Mouse (Mus musculus) heart, embryonic 13.5 days (tissue): ENCODE measurements around the gene Parva. TPM values are rescaled to one million over a fixed set of nuclear protein-coding genes. Genes with fewer than 3 reads are reported as not detected.

Experiments
- ATAC-seq: fragments of 200-750 bp; cut with Nextera tagmentation; 2 replicates; pipeline ENCODE4 v1.8.0; 2017; ENCODE audit warnings: moderate TSS enrichment; ENCODE audit not compliant: insufficient number of reproducible peaks, low FRiP score, low TSS enrichment; ENCODE audit errors: extremely low read depth
- H3K27ac ChIP-seq: fragments of 300-500 bp; sonication (generic); replicated peaks from 2 replicates; pipeline ENCODE4 v1.5.1; 2015; ENCODE audit warnings: moderate library complexity, mild to moderate bottlenecking, inconsistent platforms
- H3K27me3 ChIP-seq: fragments of 300-500 bp; sonication (generic); replicated peaks from 2 replicates; pipeline ENCODE4 v1.6.1; 2015; ENCODE audit warnings: mild to moderate bottlenecking, inconsistent platforms
- H3K36me3 ChIP-seq: fragments of 300-500 bp; sonication (generic); 2 replicates; pipeline ENCODE4 v1.6.1; 2015; ENCODE audit warnings: mild to moderate bottlenecking, inconsistent platforms
- H3K4me1 ChIP-seq: fragments of 300-500 bp; sonication (generic); 2 replicates; pipeline ENCODE4 v1.6.1; 2015; ENCODE audit warnings: inconsistent platforms
- H3K4me2 ChIP-seq: fragments of 300-500 bp; sonication (generic); 2 replicates; pipeline ENCODE4 v1.6.1; 2015; ENCODE audit warnings: inconsistent platforms, mild to moderate bottlenecking, moderate library complexity
- H3K4me3 ChIP-seq: fragments of 300-500 bp; sonication (generic); 2 replicates; pipeline ENCODE4 v1.5.1; 2015; ENCODE audit warnings: moderate library complexity, mild to moderate bottlenecking, inconsistent platforms
- H3K9ac ChIP-seq: fragments of 300-500 bp; sonication (generic); 2 replicates; pipeline ENCODE4 v1.6.1; 2015; ENCODE audit warnings: inconsistent platforms, mild to moderate bottlenecking, moderate library complexity
- H3K9me3 ChIP-seq: fragments of 300-500 bp; sonication (generic); 2 replicates; pipeline ENCODE4 v1.6.1; 2016; ENCODE audit warnings: inconsistent platforms
- WGBS: fragments of 180-500 bp; shearing (Covaris S2); methylation state at CpG from one replicate; pipeline ENCODE4 v1.1.7; 2015; ENCODE audit warnings: mixed read lengths; 5-methylcytosine and 5-hydroxymethylcytosine counted together
- polyA plus RNA-seq: library from polyadenylated mRNA; unstranded; fragments of >200 nt; fragmentation: Nextera tagmentation; extraction: Ambion mirVana; gene quantifications from 2 replicates; pipeline ENCODE4 v1.2.1, GENCODE M21; 2015

Parva gene
- polyA plus RNA-seq, 1 experiment from 2014 or later = 83.7 TPM

- Histone ChIP-seq H3K4me1 (peaks cover 62% of the 10 kb centered on the region), H3K9me3 (no peaks in the 10 kb centered on the region), H3K27me3 (no peaks in the 10 kb centered on the region), H3K27ac (peak overlapping the region; percentile 17; the same call in 1 of the 2 replicates), H3K4me3 (no peak overlapping the region), H3K36me3 (no peaks in the 10 kb centered on the region), H3K4me2 (no peak overlapping the region), H3K9ac (peak overlapping the region; percentile 1; the same call in 1 of the 2 replicates)
- ATAC-seq = no peak
- 61% methylated on average over 9 of the region's 9 CpGs for WGBS
These were observed 45.5 kb downstream of the Parva start for GRCm38 (mm10) chr7:112472708-112473281.

- Histone ChIP-seq H3K4me3 (no peak overlapping the region), H3K4me2 (peak overlapping the region; percentile 30), H3K9me3 (no peaks in the 10 kb centered on the region), H3K36me3 (no peaks in the 10 kb centered on the region), H3K27ac (peak overlapping the region; percentile 59), H3K9ac (peak overlapping the region; percentile 50; the same call in 1 of the 2 replicates), H3K27me3 (no peaks in the 10 kb centered on the region), H3K4me1 (peaks cover 62% of the 10 kb centered on the region)
- ATAC-seq = no peak
- 30% methylated on average over 14 of the region's 14 CpGs for WGBS
These were observed 46.5 kb downstream of the Parva start for GRCm38 (mm10) chr7:112473649-112474435.

GRCm38 (mm10) chr7:112479116-112479515 is 51.8 kb downstream of the Parva start:
- Histone ChIP-seq H3K4me3 (no peak overlapping the region), H3K27ac (peak overlapping the region; percentile 55), H3K4me1 (peaks cover 50% of the 10 kb centered on the region), H3K9me3 (no peaks in the 10 kb centered on the region), H3K27me3 (no peaks in the 10 kb centered on the region), H3K36me3 (no peaks in the 10 kb centered on the region), H3K9ac (no peak overlapping the region), H3K4me2 (no peak overlapping the region)
- WGBS = 38% methylated on average over 6 of the region's 6 CpGs
- no peak for ATAC-seq

GRCm38 (mm10) chr7:112481031-112481430 is 53.7 kb downstream of the Parva start:
- 77% methylated on average over 1 of the region's 1 CpGs for whole genome bisulfite sequencing
- Histone ChIP-seq H3K4me2 (no peak overlapping the region), H3K27me3 (no peaks in the 10 kb centered on the region), H3K4me1 (peaks cover 44% of the 10 kb centered on the region), H3K4me3 (no peak overlapping the region), H3K36me3 (0 out of 2 replicates have a peak, but pooled peaks cover 4% of the 10 kb centered on the region), H3K9me3 (no peaks in the 10 kb centered on the region), H3K27ac (no peak overlapping the region), H3K9ac (no peak overlapping the region)
- no peak for ATAC-seq

GRCm38 (mm10) chr7:112482572-112482971 is 55.3 kb downstream of the Parva start:
- H3K4me1 ChIP-seq = peaks cover 44% of the 10 kb centered on the region
- H3K36me3 ChIP-seq = peaks cover 12% of the 10 kb centered on the region; the same call in 1 of the 2 replicates
- no peak overlapping the region for H3K9ac ChIP-seq
- H3K27ac ChIP-seq = peak overlapping the region; percentile 45; the same call in 1 of the 2 replicates
- H3K4me3 ChIP-seq = no peak overlapping the region
- WGBS = 87% methylated on average over 7 of the region's 7 CpGs
- H3K27me3 ChIP-seq = no peaks in the 10 kb centered on the region
- no peak overlapping the region for H3K4me2 ChIP-seq
- H3K9me3 ChIP-seq = no peaks in the 10 kb centered on the region
- ATAC-seq = no peak

GRCm38 (mm10) chr7:112483382-112483781 is 56.1 kb downstream of the Parva start:
- H3K27me3 ChIP-seq = no peaks in the 10 kb centered on the region
- peaks cover 12% of the 10 kb centered on the region; the same call in 1 of the 2 replicates for H3K36me3 ChIP-seq
- H3K9ac ChIP-seq = peak overlapping the region; percentile 19; the same call in 1 of the 2 replicates
- H3K4me3 ChIP-seq = no peak overlapping the region
- no peaks in the 10 kb centered on the region for H3K9me3 ChIP-seq
- peak overlapping the region; percentile 45; the same call in 1 of the 2 replicates for H3K27ac ChIP-seq
- no peak for ATAC-seq
- H3K4me1 ChIP-seq = peaks cover 45% of the 10 kb centered on the region
- H3K4me2 ChIP-seq = no peak overlapping the region
- 39% methylated on average over 2 of the region's 2 CpGs for WGBS

- ATAC-seq = no peak
- no peaks in the 10 kb centered on the region for H3K27me3 ChIP-seq
- 52% methylated on average over 2 of the region's 2 CpGs for WGBS
- H3K9me3 ChIP-seq = no peaks in the 10 kb centered on the region
- peaks cover 15% of the 10 kb centered on the region; the same call in 1 of the 2 replicates for H3K36me3 ChIP-seq
- no peak overlapping the region for H3K4me3 ChIP-seq
- H3K4me2 ChIP-seq = no peak overlapping the region
- H3K4me1 ChIP-seq = peaks cover 45% of the 10 kb centered on the region
- H3K9ac ChIP-seq = no peak overlapping the region
- H3K27ac ChIP-seq = no peak overlapping the region
These were observed 63.5 kb downstream of the Parva start for GRCm38 (mm10) chr7:112490825-112491224.

GRCm38 (mm10) chr7:112491737-112492136 is 64.4 kb downstream of the Parva start:
- Histone ChIP-seq H3K4me3 (no peak overlapping the region), H3K36me3 (peaks cover 7% of the 10 kb centered on the region; the same call in 1 of the 2 replicates), H3K4me2 (no peak overlapping the region), H3K4me1 (peaks cover 48% of the 10 kb centered on the region), H3K27me3 (no peaks in the 10 kb centered on the region), H3K9me3 (no peaks in the 10 kb centered on the region), H3K9ac (0 out of 2 replicates have a peak overlapping the region, but pooled peaks have one; percentile 15), H3K27ac (no peak overlapping the region)
- WGBS = 70% methylated on average over 1 of the region's 1 CpGs
- no peak for ATAC-seq

GRCm38 (mm10) chr7:112495950-112496349 is 68.6 kb downstream of the Parva start:
- WGBS = 80% methylated on average over 8 of the region's 8 CpGs
- H3K4me1 ChIP-seq = peaks cover 74% of the 10 kb centered on the region
- no peaks in the 10 kb centered on the region for H3K27me3 ChIP-seq

GRCm38 (mm10) chr7:112496921-112497320 is 69.6 kb downstream of the Parva start:
- H3K27me3 ChIP-seq = no peaks in the 10 kb centered on the region
- no peak overlapping the region for H3K4me3 ChIP-seq
- no peak overlapping the region for H3K9ac ChIP-seq
- peaks cover 72% of the 10 kb centered on the region for H3K4me1 ChIP-seq
- no peaks in the 10 kb centered on the region for H3K9me3 ChIP-seq
- 65% methylated on average over 7 of the region's 7 CpGs for WGBS
- ATAC-seq = no peak
- no peaks in the 10 kb centered on the region for H3K36me3 ChIP-seq
- H3K27ac ChIP-seq = no peak overlapping the region
- H3K4me2 ChIP-seq = no peak overlapping the region

More at GRCm38 (mm10) chr7:112495950-112496349, 68.6 kb downstream of the Parva start:
- Histone ChIP-seq H3K4me3 (no peak overlapping the region), H3K4me2 (no peak overlapping the region), H3K36me3 (no peaks in the 10 kb centered on the region), H3K9me3 (no peaks in the 10 kb centered on the region), H3K9ac (no peak overlapping the region), H3K27ac (no peak overlapping the region)
- no peak for ATAC-seq

GRCm38 (mm10) chr7:112498591-112499301 is 71.4 kb downstream of the Parva start:
- no peaks in the 10 kb centered on the region for H3K36me3 ChIP-seq
- H3K9me3 ChIP-seq = no peaks in the 10 kb centered on the region
- no peak overlapping the region for H3K4me2 ChIP-seq
- WGBS = 53% methylated on average over 9 of the region's 9 CpGs
- peak overlapping the region; percentile 48 for H3K27ac ChIP-seq
- no peak for ATAC-seq
- H3K4me1 ChIP-seq = peaks cover 82% of the 10 kb centered on the region
- H3K9ac ChIP-seq = peak overlapping the region; percentile 0; the same call in 1 of the 2 replicates
- no peaks in the 10 kb centered on the region for H3K27me3 ChIP-seq
- H3K4me3 ChIP-seq = no peak overlapping the region
